Mouse (Mus musculus): ENCODE measurements around the gene Map4k1.

DNA sequence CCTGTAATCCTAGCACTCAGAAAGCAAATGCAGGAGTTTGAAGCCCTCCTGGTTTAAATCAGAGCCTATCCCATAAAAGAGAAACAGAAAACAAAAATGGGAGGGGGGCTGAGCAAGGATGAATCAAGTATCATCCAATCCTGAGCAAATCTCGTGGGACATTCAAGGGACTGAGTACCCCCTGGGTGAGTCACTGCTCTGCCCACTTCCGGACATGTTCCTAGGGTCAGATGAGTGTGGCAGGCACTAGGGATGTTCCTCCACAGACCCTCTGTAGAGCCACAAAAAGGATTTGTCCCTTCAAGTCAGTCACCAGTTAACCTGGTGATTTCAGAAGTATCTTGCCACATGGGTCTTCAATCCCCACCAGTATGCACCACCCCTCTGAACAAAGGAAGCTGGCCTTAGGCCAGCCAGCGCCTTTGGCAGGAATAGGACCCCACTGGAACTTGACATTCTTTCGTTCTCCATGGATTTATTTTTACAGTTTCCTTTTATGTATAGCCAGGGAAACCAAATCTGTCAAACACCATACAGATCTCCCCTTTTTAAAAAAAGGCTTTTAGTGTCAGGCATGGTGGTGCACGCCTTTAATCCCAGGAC is 26.5 kb upstream of the Map4k1 start:
- no peak for TF ChIP-seq CTCF (IDR thresholded peaks at IDR 0.05; ENCODE audit: control insufficient read depth, insufficient read depth, insufficient read length)
- TF ChIP-seq MAX (IDR thresholded peaks at IDR 0.05): no peak
- no peak for TF ChIP-seq CEBPB (IDR thresholded peaks at IDR 0.05; ENCODE audit: low read depth)
